Mouse (Mus musculus) lung, postnatal 10 days (tissue): ENCODE data around the gene Gosr1.
"Not testable (repeated sequence)": the region's sequence is repeated elsewhere in the genome, so short reads cannot be mapped to it uniquely, and the experiment has no call there.

Experiments
- DNase-seq: peaks from one replicate; pipeline ENCODE4 v3.0.0; 2021

Gosr1 gene

GRCm38 (mm10) chr11:76730650-76731049, 32.7 kb downstream of the Gosr1 start:
- DNase-seq, result no peak

- DNase-seq, result no peak
Measured at GRCm38 (mm10) chr11:76728093-76728492, 35.3 kb downstream of the Gosr1 start.

GRCm38 (mm10) chr11:76723911-76724310, 39.5 kb downstream of the Gosr1 start:
- no peak for DNase-seq

- DNase-seq, result no peak
Measured at GRCm38 (mm10) chr11:76717000-76717399, 46.4 kb downstream of the Gosr1 start.

GRCm38 (mm10) chr11:76709625-76710452, 53.5 kb downstream of the Gosr1 start:
- DNase-seq, result peak; percentile 88

- DNase-seq, result peak; percentile 34
Measured at GRCm38 (mm10) chr11:76708881-76709280, 54.5 kb downstream of the Gosr1 start.

- DNase-seq, result peak; percentile 28
Measured at GRCm38 (mm10) chr11:76708066-76708465, 55.3 kb downstream of the Gosr1 start.

- no peak for DNase-seq
Measured at GRCm38 (mm10) chr11:76707656-76708055, 55.7 kb downstream of the Gosr1 start.

- no peak for DNase-seq
Measured at GRCm38 (mm10) chr11:76699626-76700025, 63.8 kb downstream of the Gosr1 start.

- peak; percentile 23 for DNase-seq
Measured at GRCm38 (mm10) chr11:76695810-76696209, 67.6 kb downstream of the Gosr1 start.

- no peak for DNase-seq
Measured at GRCm38 (mm10) chr11:76692096-76692495, 71.3 kb downstream of the Gosr1 start.

GRCm38 (mm10) chr11:76685604-76686003, 77.8 kb downstream of the Gosr1 start:
- DNase-seq, result no peak

- not testable (repeated sequence) for DNase-seq
Measured at GRCm38 (mm10) chr11:76679508-76679907, 83.9 kb downstream of the Gosr1 start, which contains the start of gene Trarg1. TSS of gene Trarg1 (plus strand) at chr11:76679808.
